Mouse (Mus musculus): Measurements from ENCODE around the gene Idh3a. TPM values are rescaled to one million over a fixed set of nuclear protein-coding genes. Genes with fewer than 3 reads are reported as not detected.
A peak's percentile ranks its signal among the peaks of the same experiment; 100 is the strongest.

The Idh3a gene
- 118 and 131 TPM in 2 replicates for polyA plus RNA-seq (2014; fragmentation: Nextera tagmentation; extraction: Ambion mirVana)

DNA sequence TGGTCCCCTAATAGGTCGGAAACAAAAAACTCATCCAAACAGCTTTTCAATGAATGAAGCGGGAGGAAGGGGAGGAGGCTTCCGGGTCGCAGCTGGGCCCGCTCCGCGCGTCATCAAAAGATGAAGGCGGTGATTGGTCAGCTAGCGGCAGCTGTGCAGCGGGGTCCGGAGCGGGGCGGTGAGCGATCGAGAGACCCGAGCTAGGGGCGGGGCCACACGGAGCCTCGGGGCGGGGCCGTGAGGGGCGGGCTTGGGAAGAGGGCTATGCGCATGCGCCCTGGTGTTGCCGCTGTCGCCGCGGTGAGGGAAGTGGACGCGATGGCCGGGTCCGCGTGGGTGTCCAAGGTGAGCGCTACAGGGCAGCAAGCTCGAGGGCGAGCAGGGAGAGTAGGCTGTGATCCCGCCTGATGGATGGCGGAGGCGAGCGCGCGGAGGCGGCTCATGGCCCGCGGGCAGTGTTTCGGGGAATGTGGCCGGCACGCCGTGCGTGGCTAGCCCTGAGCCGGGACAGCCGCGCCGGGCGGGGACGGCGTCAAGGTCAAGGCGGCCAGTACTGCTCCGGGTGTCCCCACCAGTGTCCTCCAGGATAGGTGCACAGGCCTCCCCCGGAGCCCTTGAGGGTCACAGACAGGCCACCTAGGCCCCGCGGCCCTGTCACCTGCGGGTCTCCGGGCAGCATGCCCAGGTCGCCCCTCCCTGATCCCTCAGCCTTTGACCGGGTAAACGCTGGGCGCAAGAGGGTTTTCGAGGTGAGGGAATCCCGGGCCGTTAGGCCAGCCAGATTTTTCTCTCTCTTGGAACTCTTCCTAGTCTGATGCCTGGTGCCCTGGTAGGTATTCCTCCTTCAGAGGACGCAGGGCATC lies at the start of gene Idh3a:
Idh3a (plus strand) TSS at position 136 of the 863 bp plus-strand sequence.
- H3K27me3 ChIP-seq (ENCODE audit: control insufficient read depth, insufficient read depth, low read length), result no peaks in the 10 kb centered on the region
- peak within 1 kb of the TSS; percentile 79 for H3K9ac ChIP-seq (ENCODE audit: low read depth, low read length)
- H3K4me1 ChIP-seq (replicated peaks; ENCODE audit: control insufficient read depth, insufficient read depth, low read length), result no peaks in the 10 kb centered on the region
- H3K27ac ChIP-seq (ENCODE audit: low read depth, low read length), result no peak within 1 kb of the TSS
- ATAC-seq (ENCODE audit: low FRiP score) (peak; percentile 99), DNase-seq (ENCODE audit: low spot score) (peak; percentile 99)
- H3K36me3 ChIP-seq (ENCODE audit: control insufficient read depth, insufficient read depth, low read length), result no peaks in the 10 kb centered on the region
- peak within 1 kb of the TSS; percentile 87 for H3K4me3 ChIP-seq (ENCODE audit: low read depth, low read length)
- H3K9me3 ChIP-seq (ENCODE audit: control insufficient read depth, low read length), result no peaks in the 10 kb centered on the region
- WGBS, result under 1% methylated on average over 68 of the region's 73 CpGs
- peak within 1 kb of the TSS; percentile 92 for H3K4me2 ChIP-seq (replicated peaks; ENCODE audit: low read depth, low read length)

DNA sequence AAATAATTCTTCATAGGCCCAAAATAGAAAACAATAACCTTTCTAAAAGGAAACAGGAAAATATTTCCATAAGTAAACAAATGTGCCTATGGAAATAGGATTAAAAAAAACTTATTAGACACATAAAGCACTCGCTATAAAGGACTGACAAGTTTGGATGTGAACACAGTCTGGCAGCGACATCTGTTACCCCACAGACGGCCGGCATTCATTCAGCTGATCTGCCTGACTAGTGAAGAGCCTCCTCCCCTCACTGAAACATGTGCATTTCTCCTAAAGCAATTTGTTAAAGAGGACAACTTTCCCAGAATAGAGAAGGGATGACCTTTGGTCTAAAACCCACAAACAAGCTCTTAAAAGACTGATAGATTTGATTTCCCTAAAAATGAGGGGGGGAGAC lies 49.1 kb upstream of the Idh3a start:
- Histone ChIP-seq H3K27ac (ENCODE audit: low read depth, low read length) (no peak overlapping the region), H3K9me3 (ENCODE audit: control insufficient read depth, low read length) (no peaks in the 10 kb centered on the region), H3K4me2 (replicated peaks; ENCODE audit: low read depth, low read length) (no peak overlapping the region), H3K27me3 (ENCODE audit: control insufficient read depth, insufficient read depth, low read length) (no peaks in the 10 kb centered on the region), H3K4me1 (replicated peaks; ENCODE audit: control insufficient read depth, insufficient read depth, low read length) (no peaks in the 10 kb centered on the region), H3K9ac (ENCODE audit: low read depth, low read length) (no peak overlapping the region), H3K4me3 (ENCODE audit: low read depth, low read length) (no peak overlapping the region), H3K36me3 (ENCODE audit: control insufficient read depth, insufficient read depth, low read length) (no peaks in the 10 kb centered on the region)
- DNase-seq (ENCODE audit: low spot score) (no peak), ATAC-seq (ENCODE audit: low FRiP score) (no peak)
- 52% methylated on average over 4 of the region's 4 CpGs for WGBS

DNA sequence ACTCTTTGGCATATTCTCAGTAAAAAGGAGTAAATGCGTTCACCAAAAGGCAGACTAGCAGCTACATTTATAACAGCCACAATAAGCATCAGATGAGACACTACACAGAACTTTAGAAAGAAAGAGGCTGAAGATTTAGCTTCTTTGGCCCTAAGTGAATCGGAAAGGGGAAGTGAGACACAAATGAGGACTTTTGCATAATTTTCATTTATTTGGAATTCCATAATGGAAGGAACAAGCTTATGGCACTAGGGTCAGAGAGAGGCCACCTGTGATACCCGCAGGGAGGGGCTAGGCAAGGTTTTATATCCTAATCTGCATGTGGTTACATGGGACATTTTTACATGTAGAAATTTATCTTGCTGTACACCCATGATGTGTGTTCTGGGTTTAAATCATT lies 48.7 kb upstream of the Idh3a start:
- Histone ChIP-seq H3K27ac (ENCODE audit: low read depth, low read length) (no peak overlapping the region), H3K9ac (ENCODE audit: low read depth, low read length) (no peak overlapping the region), H3K4me2 (replicated peaks; ENCODE audit: low read depth, low read length) (no peak overlapping the region), H3K4me1 (replicated peaks; ENCODE audit: control insufficient read depth, insufficient read depth, low read length) (no peaks in the 10 kb centered on the region), H3K9me3 (ENCODE audit: control insufficient read depth, low read length) (no peaks in the 10 kb centered on the region), H3K27me3 (ENCODE audit: control insufficient read depth, insufficient read depth, low read length) (no peaks in the 10 kb centered on the region), H3K36me3 (ENCODE audit: control insufficient read depth, insufficient read depth, low read length) (no peaks in the 10 kb centered on the region), H3K4me3 (ENCODE audit: low read depth, low read length) (no peak overlapping the region)
- DNase-seq (ENCODE audit: low spot score), result no peak
- 84% methylated on average over 3 of the region's 3 CpGs for WGBS
- ATAC-seq (ENCODE audit: low FRiP score), result no peak

DNA sequence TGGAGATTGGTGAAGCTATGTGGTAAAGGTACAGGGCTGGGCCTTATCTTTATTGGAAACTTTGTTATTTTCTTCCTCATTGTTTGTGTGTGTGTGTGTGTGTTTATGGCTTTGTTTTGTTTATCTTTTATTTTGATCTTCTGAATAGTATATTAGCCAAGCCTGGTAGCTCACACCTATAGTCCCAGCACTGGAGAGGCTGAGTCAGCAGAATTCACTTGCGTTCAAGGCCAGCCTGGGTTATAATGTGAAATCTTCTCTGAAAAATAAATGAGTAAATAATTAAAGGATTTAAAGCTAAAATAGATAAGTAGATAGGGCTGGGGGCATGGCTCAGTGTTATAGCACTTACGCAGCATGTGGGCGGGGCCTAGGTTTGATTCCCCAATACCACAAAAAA lies 47.9 kb upstream of the Idh3a start:
- 98% methylated on average over 3 of the region's 3 CpGs for WGBS
- H3K9ac ChIP-seq (ENCODE audit: low read depth, low read length), result no peak overlapping the region
- ATAC-seq (ENCODE audit: low FRiP score), result no peak
- no peaks in the 10 kb centered on the region for H3K9me3 ChIP-seq (ENCODE audit: control insufficient read depth, low read length)
- no peak for DNase-seq (ENCODE audit: low spot score)
- no peaks in the 10 kb centered on the region for H3K27me3 ChIP-seq (ENCODE audit: control insufficient read depth, insufficient read depth, low read length)
- H3K27ac ChIP-seq (ENCODE audit: low read depth, low read length), result no peak overlapping the region
- H3K4me3 ChIP-seq (ENCODE audit: low read depth, low read length), result no peak overlapping the region
- no peak overlapping the region for H3K4me2 ChIP-seq (replicated peaks; ENCODE audit: low read depth, low read length)
- no peaks in the 10 kb centered on the region for H3K4me1 ChIP-seq (replicated peaks; ENCODE audit: control insufficient read depth, insufficient read depth, low read length)
- H3K36me3 ChIP-seq (ENCODE audit: control insufficient read depth, insufficient read depth, low read length), result no peaks in the 10 kb centered on the region

DNA sequence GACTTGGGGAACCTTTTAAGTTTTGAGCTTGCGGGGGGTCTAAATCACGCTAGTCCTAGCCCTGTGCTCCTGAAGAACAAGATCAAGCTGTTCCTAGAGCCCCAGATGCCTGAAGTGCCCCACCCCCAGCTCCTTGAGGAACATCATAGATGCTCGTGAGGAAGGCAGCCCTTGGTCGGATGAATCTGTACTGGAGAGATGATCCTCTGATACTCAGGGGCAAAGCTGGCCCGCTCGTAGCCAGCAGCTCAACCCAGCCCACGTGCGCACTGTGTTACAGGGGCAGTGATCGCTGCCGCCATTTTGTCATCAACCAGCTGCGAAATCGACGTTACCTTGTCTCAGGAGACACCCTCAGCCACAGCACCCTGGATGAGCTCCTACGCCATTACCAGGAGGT lies 47.5 kb upstream of the Idh3a start, which contains the start of gene Sh2d7:
Sh2d7 (plus strand) TSS at position 301 of the 400 bp plus-strand sequence.
- H3K27me3 ChIP-seq (ENCODE audit: control insufficient read depth, insufficient read depth, low read length), result no peaks in the 10 kb centered on the region
- DNase-seq (ENCODE audit: low spot score) (no peak), ATAC-seq (ENCODE audit: low FRiP score) (no peak)
- H3K36me3 ChIP-seq (ENCODE audit: control insufficient read depth, insufficient read depth, low read length), result no peaks in the 10 kb centered on the region
- H3K4me3 ChIP-seq (ENCODE audit: low read depth, low read length), result no peak within 1 kb of the TSS
- no peak within 1 kb of the TSS for H3K27ac ChIP-seq (ENCODE audit: low read depth, low read length)
- WGBS, result 92% methylated on average over 14 of the region's 14 CpGs
- H3K4me2 ChIP-seq (replicated peaks; ENCODE audit: low read depth, low read length), result no peak within 1 kb of the TSS
- H3K9ac ChIP-seq (ENCODE audit: low read depth, low read length), result no peak within 1 kb of the TSS
- H3K9me3 ChIP-seq (ENCODE audit: control insufficient read depth, low read length), result no peaks in the 10 kb centered on the region
- H3K4me1 ChIP-seq (replicated peaks; ENCODE audit: control insufficient read depth, insufficient read depth, low read length), result no peaks in the 10 kb centered on the region

DNA sequence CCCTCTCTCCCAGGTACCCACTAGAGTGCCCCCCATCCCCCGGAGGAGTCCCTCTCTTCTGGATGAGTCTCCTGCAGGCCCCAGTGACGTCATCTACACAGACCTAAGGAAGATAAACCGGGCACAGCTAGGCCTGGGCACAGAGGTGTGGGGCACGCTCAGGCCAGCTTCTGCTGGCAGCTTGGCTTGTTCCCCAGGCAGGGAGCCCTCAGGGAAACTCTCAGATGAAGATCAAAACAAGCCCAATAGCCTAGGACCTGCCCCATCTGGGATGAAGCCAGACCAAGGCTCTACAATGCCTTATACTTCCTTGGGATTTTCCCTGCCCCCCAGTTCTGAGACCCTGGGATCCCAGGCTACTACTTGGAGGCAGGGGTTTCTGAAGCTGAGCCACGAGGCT lies 45.3 kb upstream of the Idh3a start:
- Histone ChIP-seq H3K27ac (ENCODE audit: low read depth, low read length) (no peak overlapping the region), H3K4me2 (replicated peaks; ENCODE audit: low read depth, low read length) (no peak overlapping the region), H3K9me3 (ENCODE audit: control insufficient read depth, low read length) (no peaks in the 10 kb centered on the region), H3K36me3 (ENCODE audit: control insufficient read depth, insufficient read depth, low read length) (no peaks in the 10 kb centered on the region), H3K9ac (ENCODE audit: low read depth, low read length) (no peak overlapping the region), H3K4me3 (ENCODE audit: low read depth, low read length) (no peak overlapping the region), H3K27me3 (ENCODE audit: control insufficient read depth, insufficient read depth, low read length) (no peaks in the 10 kb centered on the region), H3K4me1 (replicated peaks; ENCODE audit: control insufficient read depth, insufficient read depth, low read length) (no peaks in the 10 kb centered on the region)
- ATAC-seq (ENCODE audit: low FRiP score) (no peak), DNase-seq (ENCODE audit: low spot score) (no peak)
- 82% methylated on average over 5 of the region's 5 CpGs for WGBS

DNA sequence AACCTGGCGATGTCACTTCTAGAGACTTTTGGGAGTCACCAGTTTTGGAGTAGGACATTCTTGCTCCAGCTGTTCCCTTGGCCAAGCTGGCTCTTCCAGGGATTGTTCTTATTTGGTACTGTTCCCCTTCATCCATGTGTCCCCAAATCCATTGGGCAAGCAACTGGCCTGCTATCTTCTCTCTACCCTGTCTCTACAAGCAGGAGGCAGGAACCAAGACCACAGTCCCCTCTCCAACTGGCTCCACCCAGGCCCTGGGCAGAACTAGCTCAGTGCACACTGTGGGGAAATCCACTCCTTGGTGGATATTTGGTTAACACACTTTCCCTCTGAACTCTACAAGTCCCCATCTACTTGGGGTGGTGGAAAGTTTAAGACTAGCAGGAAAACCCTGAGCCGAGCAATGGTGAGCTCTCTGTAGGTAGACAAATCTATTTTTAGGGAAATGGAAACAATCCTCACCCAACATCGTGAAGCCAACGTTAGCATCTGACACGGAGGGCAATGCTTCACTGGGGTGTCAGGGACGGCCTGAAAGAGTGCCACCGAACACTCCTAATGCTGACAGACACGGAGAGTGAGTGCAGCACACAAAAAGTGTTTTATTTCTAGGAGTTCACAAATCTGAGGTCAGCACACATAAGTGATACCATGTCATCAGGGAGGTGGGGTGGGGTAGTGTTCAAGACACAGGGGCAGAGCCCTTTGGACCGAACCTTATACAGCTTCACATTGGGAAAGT lies 41.8 kb upstream of the Idh3a start:
- H3K9ac ChIP-seq (ENCODE audit: low read depth, low read length), result no peak overlapping the region
- H3K4me1 ChIP-seq (replicated peaks; ENCODE audit: control insufficient read depth, insufficient read depth, low read length), result no peaks in the 10 kb centered on the region
- H3K27me3 ChIP-seq (ENCODE audit: control insufficient read depth, insufficient read depth, low read length), result no peaks in the 10 kb centered on the region
- H3K4me2 ChIP-seq (replicated peaks; ENCODE audit: low read depth, low read length), result no peak overlapping the region
- 86% methylated on average over 9 of the region's 9 CpGs for WGBS
- no peak overlapping the region for H3K27ac ChIP-seq (ENCODE audit: low read depth, low read length)
- no peaks in the 10 kb centered on the region for H3K36me3 ChIP-seq (ENCODE audit: control insufficient read depth, insufficient read depth, low read length)
- H3K4me3 ChIP-seq (ENCODE audit: low read depth, low read length), result no peak overlapping the region
- no peak for ATAC-seq (ENCODE audit: low FRiP score)
- no peak for DNase-seq (ENCODE audit: low spot score)
- H3K9me3 ChIP-seq (ENCODE audit: control insufficient read depth, low read length), result no peaks in the 10 kb centered on the region

DNA sequence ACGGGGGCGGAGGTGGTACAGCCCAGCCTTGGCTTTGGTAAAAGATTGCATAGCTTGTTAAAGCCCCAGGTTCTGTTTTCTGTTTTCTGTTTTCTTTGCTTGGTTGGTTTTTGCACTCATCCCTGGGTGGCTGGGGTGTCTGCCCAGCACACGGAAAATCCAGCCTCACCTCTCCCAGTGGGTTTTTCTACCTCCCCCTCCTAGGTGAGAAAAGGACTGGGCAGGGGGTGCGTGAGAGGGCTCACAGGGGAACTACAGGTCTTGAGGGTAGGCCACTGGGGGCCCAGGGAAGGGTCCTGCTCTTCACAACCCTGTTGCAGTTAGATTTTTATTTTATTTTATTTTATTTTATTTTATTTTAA lies 41.2 kb upstream of the Idh3a start:
- WGBS, result 89% methylated on average over 4 of the region's 4 CpGs
- no peak for ATAC-seq (ENCODE audit: low FRiP score)
- H3K9me3 ChIP-seq (ENCODE audit: control insufficient read depth, low read length), result no peaks in the 10 kb centered on the region
- H3K4me1 ChIP-seq (replicated peaks; ENCODE audit: control insufficient read depth, insufficient read depth, low read length), result no peaks in the 10 kb centered on the region
- DNase-seq (ENCODE audit: low spot score), result no peak
- H3K27ac ChIP-seq (ENCODE audit: low read depth, low read length), result no peak overlapping the region
- no peak overlapping the region for H3K9ac ChIP-seq (ENCODE audit: low read depth, low read length)
- H3K4me2 ChIP-seq (replicated peaks; ENCODE audit: low read depth, low read length), result no peak overlapping the region
- H3K27me3 ChIP-seq (ENCODE audit: control insufficient read depth, insufficient read depth, low read length), result no peaks in the 10 kb centered on the region
- no peaks in the 10 kb centered on the region for H3K36me3 ChIP-seq (ENCODE audit: control insufficient read depth, insufficient read depth, low read length)
- no peak overlapping the region for H3K4me3 ChIP-seq (ENCODE audit: low read depth, low read length)
